Mouse (Mus musculus): Measurements from ENCODE around the gene Tesmin.

Gene Tesmin

GRCm38 (mm10) chr19:3447348-3447747 is 58.7 kb downstream of the Tesmin start:
- DNase-seq (ENCODE audit: low spot score): no peak

GRCm38 (mm10) chr19:3449248-3449647 is 60.6 kb downstream of the Tesmin start:
- DNase-seq (ENCODE audit: low spot score): no peak

- no peak for DNase-seq (ENCODE audit: low spot score)
Measured at GRCm38 (mm10) chr19:3450714-3451113, 62.1 kb downstream of the Tesmin start.

- peak; percentile 78 for DNase-seq (ENCODE audit: low spot score)
Measured at GRCm38 (mm10) chr19:3451170-3451569, 62.5 kb downstream of the Tesmin start.

GRCm38 (mm10) chr19:3451649-3452048 is 63.0 kb downstream of the Tesmin start:
- no peak for DNase-seq (ENCODE audit: low spot score)
